Mouse (Mus musculus) midbrain, embryonic 12.5 days (tissue): ENCODE measurements around the gene Frmd4a. TPM values are rescaled to one million over a fixed set of nuclear protein-coding genes. Genes with fewer than 3 reads are reported as not detected.

Source experiments
- ATAC-seq: fragments of 200-750 bp; cut with Nextera tagmentation; 2 replicates; pipeline ENCODE4 v1.8.0; 2017; ENCODE audit warnings: low read depth, moderate TSS enrichment, moderate library complexity; ENCODE audit not compliant: low FRiP score
- H3K27ac ChIP-seq: fragments of 300-500 bp; sonication (generic); replicated peaks from 2 replicates; pipeline ENCODE4 v1.5.1; 2016; ENCODE audit warnings: mild to moderate bottlenecking
- H3K27me3 ChIP-seq: fragments of 300-500 bp; sonication (generic); 2 replicates; pipeline ENCODE4 v1.6.1; 2016; ENCODE audit warnings: mild to moderate bottlenecking
- H3K36me3 ChIP-seq: fragments of 300-500 bp; sonication (generic); 2 replicates; pipeline ENCODE4 v1.6.1; 2016
- H3K4me1 ChIP-seq: fragments of 300-500 bp; sonication (generic); 2 replicates; pipeline ENCODE4 v1.6.1; 2016
- H3K4me2 ChIP-seq: fragments of 300-500 bp; sonication (generic); replicated peaks from 2 replicates; pipeline ENCODE4 v1.6.1; 2016; ENCODE audit warnings: mild to moderate bottlenecking, moderate library complexity
- H3K4me3 ChIP-seq: fragments of 300-500 bp; sonication (generic); 2 replicates; pipeline ENCODE4 v1.5.1; 2016; ENCODE audit warnings: mild to moderate bottlenecking
- H3K9ac ChIP-seq: fragments of 300-500 bp; sonication (generic); replicated peaks from 2 replicates; pipeline ENCODE4 v1.6.1; 2016; ENCODE audit warnings: mild to moderate bottlenecking, moderate library complexity
- H3K9me3 ChIP-seq: fragments of 300-500 bp; sonication (generic); 2 replicates; pipeline ENCODE4 v1.6.1; 2016; ENCODE audit warnings: mild to moderate bottlenecking
- WGBS: fragments of 180-500 bp; shearing (Covaris S2); methylation state at CpG from one replicate; pipeline ENCODE4 v1.1.7; 2016; 5-methylcytosine and 5-hydroxymethylcytosine counted together
- polyA plus RNA-seq: library from polyadenylated mRNA; unstranded; fragments of >200 nt; fragmentation: Nextera tagmentation; extraction: Ambion mirVana; gene quantifications from 2 replicates; pipeline ENCODE4 v1.2.1, GENCODE M21; 2016

The Frmd4a gene
- polyA plus RNA-seq, 1 experiment from 2014 or later, result 56.3 TPM

- no peak overlapping the region for H3K4me3 ChIP-seq
- H3K9me3 ChIP-seq, result no peaks in the 10 kb centered on the region
- no peak overlapping the region for H3K9ac ChIP-seq
- peaks cover 56% of the 10 kb centered on the region for H3K4me1 ChIP-seq
- ATAC-seq, result no peak
- H3K36me3 ChIP-seq, result no peaks in the 10 kb centered on the region
- no peak overlapping the region for H3K4me2 ChIP-seq
- 62% methylated on average over 8 of the region's 8 CpGs for WGBS
- H3K27ac ChIP-seq, result no peak overlapping the region
- no peaks in the 10 kb centered on the region for H3K27me3 ChIP-seq
Measured at GRCm38 (mm10) chr2:4409810-4410433, 392.4 kb downstream of the Frmd4a start.

GRCm38 (mm10) chr2:4412870-4413595, 395.5 kb downstream of the Frmd4a start:
- no peaks in the 10 kb centered on the region for H3K36me3 ChIP-seq
- H3K4me1 ChIP-seq, result peaks cover 36% of the 10 kb centered on the region
- H3K9ac ChIP-seq, result no peak overlapping the region
- no peak overlapping the region for H3K4me2 ChIP-seq
- WGBS, result 67% methylated on average over 5 of the region's 5 CpGs
- no peak overlapping the region for H3K4me3 ChIP-seq
- no peaks in the 10 kb centered on the region for H3K9me3 ChIP-seq
- ATAC-seq, result no peak
- H3K27me3 ChIP-seq, result no peaks in the 10 kb centered on the region
- H3K27ac ChIP-seq, result no peak overlapping the region

DNA sequence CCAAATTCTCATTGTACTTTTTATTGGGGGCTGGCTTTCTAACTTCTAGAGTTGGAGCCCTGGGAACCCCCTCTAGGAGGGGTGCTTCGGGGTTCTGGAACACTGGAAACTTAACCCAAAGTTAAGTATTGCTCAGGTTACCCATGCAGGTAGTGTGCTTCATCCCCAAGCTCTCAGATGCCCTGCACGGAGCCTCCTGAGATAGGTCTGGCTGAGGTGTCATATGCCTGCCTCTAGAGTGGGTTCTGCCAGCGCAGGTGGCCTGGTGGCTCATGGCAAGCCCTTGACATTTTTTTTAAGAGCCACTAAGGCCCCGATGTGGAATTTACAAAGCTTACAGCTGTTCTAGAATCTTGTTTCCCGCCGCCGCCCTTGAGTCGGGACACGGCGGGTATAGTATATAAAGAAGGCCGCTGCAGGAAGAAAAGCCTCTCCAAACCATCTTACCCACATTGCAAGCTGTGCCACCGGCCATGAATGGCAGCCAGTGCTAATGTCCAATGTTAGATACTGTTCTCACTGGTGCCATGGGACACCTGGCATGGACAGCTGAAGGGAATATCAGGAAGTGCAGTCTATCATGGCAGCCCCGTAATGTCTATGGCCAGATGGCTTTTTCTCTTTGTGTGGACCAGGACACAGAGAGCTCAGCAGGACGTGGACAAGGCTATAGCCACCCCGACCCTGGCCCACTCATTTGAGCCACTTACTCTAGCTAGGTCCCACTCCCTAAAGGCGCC, 396.2 kb downstream of the Frmd4a start:
- WGBS, result 90% methylated on average over 16 of the region's 16 CpGs
- no peak for ATAC-seq
- Histone ChIP-seq H3K36me3 (no peaks in the 10 kb centered on the region), H3K27me3 (no peaks in the 10 kb centered on the region), H3K4me2 (no peak overlapping the region), H3K9ac (no peak overlapping the region), H3K9me3 (no peaks in the 10 kb centered on the region), H3K4me3 (no peak overlapping the region), H3K4me1 (peaks cover 33% of the 10 kb centered on the region), H3K27ac (no peak overlapping the region)

- no peak overlapping the region for H3K9ac ChIP-seq
- no peaks in the 10 kb centered on the region for H3K9me3 ChIP-seq
- H3K4me1 ChIP-seq, result peaks cover 23% of the 10 kb centered on the region
- 52% methylated on average over 4 of the region's 4 CpGs for WGBS
- peak; percentile 91 for ATAC-seq
- H3K4me2 ChIP-seq, result no peak overlapping the region
- H3K4me3 ChIP-seq, result no peak overlapping the region
- no peaks in the 10 kb centered on the region for H3K27me3 ChIP-seq
- peak overlapping the region; percentile 46 for H3K27ac ChIP-seq
- H3K36me3 ChIP-seq, result no peaks in the 10 kb centered on the region
Measured at GRCm38 (mm10) chr2:4420679-4421312, 403.3 kb downstream of the Frmd4a start.

- H3K4me3 ChIP-seq, result no peak overlapping the region
- no peaks in the 10 kb centered on the region for H3K9me3 ChIP-seq
- no peak overlapping the region for H3K9ac ChIP-seq
- H3K36me3 ChIP-seq, result no peaks in the 10 kb centered on the region
- peaks cover 23% of the 10 kb centered on the region for H3K4me1 ChIP-seq
- 64% methylated on average over 2 of the region's 2 CpGs for WGBS
- no peak overlapping the region for H3K4me2 ChIP-seq
- no peaks in the 10 kb centered on the region for H3K27me3 ChIP-seq
- no peak for ATAC-seq
- no peak overlapping the region for H3K27ac ChIP-seq
Measured at GRCm38 (mm10) chr2:4421757-4422156, 404.2 kb downstream of the Frmd4a start.

GRCm38 (mm10) chr2:4423896-4424295, 406.4 kb downstream of the Frmd4a start:
- peaks cover 26% of the 10 kb centered on the region for H3K4me1 ChIP-seq
- H3K27me3 ChIP-seq, result no peaks in the 10 kb centered on the region
- ATAC-seq, result no peak
- H3K9me3 ChIP-seq, result no peaks in the 10 kb centered on the region
- no peak overlapping the region for H3K27ac ChIP-seq
- no peaks in the 10 kb centered on the region for H3K36me3 ChIP-seq
- H3K4me3 ChIP-seq, result no peak overlapping the region
- no peak overlapping the region for H3K9ac ChIP-seq
- H3K4me2 ChIP-seq, result no peak overlapping the region
- 89% methylated on average over 6 of the region's 6 CpGs for WGBS

GRCm38 (mm10) chr2:4428407-4428855, 410.9 kb downstream of the Frmd4a start:
- no peak for ATAC-seq
- no peak overlapping the region for H3K9ac ChIP-seq
- H3K4me2 ChIP-seq, result no peak overlapping the region
- peaks cover 15% of the 10 kb centered on the region for H3K36me3 ChIP-seq
- H3K4me1 ChIP-seq, result peaks cover 7% of the 10 kb centered on the region; the same call in 1 of the 2 replicates
- H3K27ac ChIP-seq, result no peak overlapping the region; the same call in 1 of the 2 replicates
- no peaks in the 10 kb centered on the region for H3K27me3 ChIP-seq
- 70% methylated on average over 7 of the region's 7 CpGs for WGBS
- H3K9me3 ChIP-seq, result no peaks in the 10 kb centered on the region
- H3K4me3 ChIP-seq, result no peak overlapping the region

- Histone ChIP-seq H3K4me1 (peaks cover 30% of the 10 kb centered on the region), H3K27me3 (no peaks in the 10 kb centered on the region), H3K9me3 (no peaks in the 10 kb centered on the region), H3K36me3 (peaks cover 28% of the 10 kb centered on the region), H3K9ac (no peak overlapping the region), H3K27ac (0 out of 2 replicates have a peak overlapping the region, but pooled peaks have one; percentile 22), H3K4me2 (no peak overlapping the region), H3K4me3 (no peak overlapping the region)
- 61% methylated on average over 4 of the region's 4 CpGs for WGBS
- no peak for ATAC-seq
Measured at GRCm38 (mm10) chr2:4433119-4433518, 415.6 kb downstream of the Frmd4a start.

DNA sequence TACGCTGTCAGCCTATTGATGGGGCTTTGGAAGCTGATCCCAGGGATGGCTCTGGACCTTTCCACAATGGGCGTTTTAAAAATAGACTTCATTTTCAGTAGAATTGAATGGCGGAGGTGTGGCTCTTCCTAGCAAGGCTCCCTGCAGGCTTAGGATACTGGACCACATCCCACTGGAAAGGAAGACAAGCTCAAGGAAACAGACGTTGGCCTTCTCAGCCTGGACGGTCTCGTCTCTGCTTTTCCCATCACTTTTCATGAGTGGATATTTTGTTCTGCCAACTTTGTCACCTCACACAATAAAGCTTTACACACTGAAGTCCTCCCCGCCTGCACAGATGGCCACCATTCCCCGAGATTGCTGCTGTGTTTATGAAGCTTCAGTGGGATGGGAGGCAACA, 417.5 kb downstream of the Frmd4a start:
- Histone ChIP-seq H3K27ac (no peak overlapping the region), H3K4me1 (peaks cover 34% of the 10 kb centered on the region), H3K36me3 (peaks cover 28% of the 10 kb centered on the region), H3K27me3 (no peaks in the 10 kb centered on the region), H3K9ac (no peak overlapping the region), H3K9me3 (no peaks in the 10 kb centered on the region), H3K4me2 (no peak overlapping the region), H3K4me3 (no peak overlapping the region)
- ATAC-seq, result no peak
- 92% methylated on average over 8 of the region's 8 CpGs for WGBS

DNA sequence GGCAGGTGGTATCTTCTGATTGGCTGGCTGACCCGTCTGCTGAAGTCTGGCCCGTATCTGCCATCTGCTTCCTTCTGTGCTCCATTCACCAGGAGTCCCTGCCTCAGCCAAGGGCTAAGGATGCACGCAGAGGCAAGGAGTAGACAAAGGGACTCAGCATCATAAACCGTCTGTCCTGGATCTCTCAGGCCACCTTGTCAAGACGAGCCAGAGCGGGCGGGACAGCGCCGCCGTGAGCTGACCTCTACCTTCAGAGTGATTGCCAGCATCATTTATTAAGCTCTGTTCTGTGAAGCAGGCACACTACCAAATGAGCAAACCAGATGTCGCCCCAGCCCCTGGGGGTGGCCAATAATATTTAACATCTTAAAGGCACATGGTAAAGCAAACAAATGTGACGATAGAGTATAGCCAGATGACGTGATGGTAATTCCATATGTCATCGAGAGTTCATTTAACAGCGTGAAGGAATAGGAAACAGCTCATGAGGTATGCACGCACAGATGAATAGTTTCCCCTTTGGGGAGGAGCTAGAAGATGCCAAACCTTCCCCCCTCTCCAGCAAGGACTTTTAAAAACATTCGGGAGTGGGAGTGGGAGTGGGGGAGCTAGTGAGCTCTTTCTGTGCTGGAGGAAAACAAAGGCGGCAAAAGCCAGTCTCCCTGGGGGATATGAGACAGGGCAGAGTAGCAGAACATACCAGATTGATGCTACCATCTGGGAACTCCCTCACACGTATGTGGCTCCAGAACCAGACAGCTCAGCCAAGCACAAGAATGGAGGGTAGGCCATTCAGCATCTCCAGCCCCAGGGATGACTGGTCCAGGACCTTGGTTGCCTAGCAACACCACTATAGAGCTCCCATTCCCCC, 419.1 kb downstream of the Frmd4a start:
- H3K27me3 ChIP-seq, result no peaks in the 10 kb centered on the region
- WGBS, result 58% methylated on average over 19 of the region's 19 CpGs
- peaks cover 38% of the 10 kb centered on the region for H3K4me1 ChIP-seq
- peaks cover 21% of the 10 kb centered on the region for H3K36me3 ChIP-seq
- no peaks in the 10 kb centered on the region for H3K9me3 ChIP-seq
- no peak overlapping the region for H3K4me2 ChIP-seq
- H3K4me3 ChIP-seq, result no peak overlapping the region
- peak; percentile 84 for ATAC-seq
- H3K27ac ChIP-seq, result peak overlapping the region; percentile 81
- no peak overlapping the region for H3K9ac ChIP-seq

DNA sequence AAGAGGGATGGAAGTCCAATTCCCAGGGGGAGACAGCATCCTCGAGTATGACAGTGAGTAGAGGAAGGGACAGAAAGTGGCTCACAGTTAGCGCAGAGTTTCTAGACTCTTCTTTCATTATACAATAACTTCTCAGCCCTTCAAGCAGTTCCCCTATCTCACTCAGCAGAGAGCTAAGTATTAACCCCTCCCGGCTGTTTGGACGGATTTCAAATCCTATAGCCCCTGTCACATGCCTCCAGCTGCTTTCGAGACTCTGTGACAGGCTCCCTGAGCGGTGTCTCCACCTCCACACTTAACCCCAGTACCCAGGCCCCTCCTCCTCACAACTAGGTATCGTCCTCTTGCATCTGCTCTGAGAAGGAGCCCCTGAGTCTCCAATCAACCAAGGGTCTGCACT, 421.2 kb downstream of the Frmd4a start:
- Histone ChIP-seq H3K4me1 (peaks cover 31% of the 10 kb centered on the region), H3K9ac (no peak overlapping the region), H3K4me3 (no peak overlapping the region), H3K27me3 (no peaks in the 10 kb centered on the region), H3K9me3 (no peaks in the 10 kb centered on the region), H3K27ac (no peak overlapping the region), H3K36me3 (peaks cover 11% of the 10 kb centered on the region; the same call in 1 of the 2 replicates), H3K4me2 (no peak overlapping the region)
- 62% methylated on average over 7 of the region's 7 CpGs for WGBS
- no peak for ATAC-seq
